Mouse (Mus musculus) olfactory bulb, adult 2 months (tissue): ENCODE measurements around the gene Epyc.

Experiments used
- CTCF ChIP-seq: fragments of 200-500 bp; IDR thresholded peaks from 2 replicates; pipeline ENCODE4 v1.5.1; 2012; ENCODE audit warnings: low read depth, mild to moderate bottlenecking, low read length, moderate library complexity; ENCODE audit not compliant: insufficient read depth
- POLR2A ChIP-seq: fragments of 200-500 bp; IDR thresholded peaks from 2 replicates; pipeline ENCODE4 v1.6.1; 2012; ENCODE audit warnings: mild to moderate bottlenecking, low read depth, low read length, moderate library complexity; ENCODE audit not compliant: insufficient read depth

GRCm38 (mm10) chr10:97715289-97715906, 71.5 kb downstream of the Epyc start:
- no peak for TF ChIP-seq CTCF
- TF ChIP-seq POLR2A = no peak
